Mouse (Mus musculus) midbrain, postnatal 0 days (tissue): ENCODE data around the gene Zfpm1. TPM values are rescaled to one million over a fixed set of nuclear protein-coding genes. Genes with fewer than 3 reads are reported as not detected.

Source experiments
- ATAC-seq: fragments of 200-750 bp; cut with Nextera tagmentation; 2 replicates; pipeline ENCODE4 v1.8.0; 2017; ENCODE audit warnings: moderate number of reproducible peaks, mild to moderate bottlenecking, moderate TSS enrichment, moderate library complexity; ENCODE audit not compliant: low FRiP score
- DNase-seq: peaks from one replicate; pipeline ENCODE4 v3.0.0-alpha.2; 2015; ENCODE audit warnings: low spot score
- H3K27ac ChIP-seq: fragments of 300-500 bp; sonication (generic); 2 replicates; pipeline ENCODE4 v1.5.1; 2014; ENCODE audit warnings: low read depth, mild to moderate bottlenecking, low read length, mixed read lengths
- H3K27me3 ChIP-seq: fragments of 300-500 bp; sonication (generic); 2 replicates; pipeline ENCODE4 v1.6.1; 2014; ENCODE audit warnings: low read length, control low read depth, mixed read lengths; ENCODE audit not compliant: insufficient read depth
- H3K36me3 ChIP-seq: fragments of 300-500 bp; sonication (generic); 2 replicates; pipeline ENCODE4 v1.6.1; 2014; ENCODE audit warnings: low read length, control low read depth, mixed read lengths; ENCODE audit not compliant: insufficient read depth
- H3K4me1 ChIP-seq: fragments of 300-500 bp; sonication (generic); 2 replicates; pipeline ENCODE4 v1.6.1; 2014; ENCODE audit warnings: mild to moderate bottlenecking, control low read depth, antibody characterized with exemption, low read length, mixed read lengths; ENCODE audit not compliant: insufficient read depth
- H3K4me2 ChIP-seq: fragments of 300-500 bp; sonication (generic); 2 replicates; pipeline ENCODE4 v1.6.1; 2014; ENCODE audit warnings: low read depth, mild to moderate bottlenecking, low read length, mixed read lengths; ENCODE audit not compliant: poor library complexity, severe bottlenecking
- H3K4me3 ChIP-seq: fragments of 300-500 bp; sonication (generic); 2 replicates; pipeline ENCODE4 v1.5.1; 2014; ENCODE audit warnings: low read depth, mild to moderate bottlenecking, low read length, moderate library complexity
- H3K9ac ChIP-seq: fragments of 300-500 bp; sonication (generic); replicated peaks from 2 replicates; pipeline ENCODE4 v1.6.1; 2014; ENCODE audit warnings: mild to moderate bottlenecking, low read length, moderate library complexity, mixed read lengths; ENCODE audit not compliant: poor library complexity, severe bottlenecking
- H3K9me3 ChIP-seq: fragments of 300-500 bp; sonication (generic); 2 replicates; pipeline ENCODE4 v1.6.1; 2016; ENCODE audit warnings: low read length, control low read depth
- CTCF ChIP-seq: IDR thresholded peaks from 2 replicates; pipeline ENCODE4 v1.5.1; 2016; ENCODE audit warnings: antibody characterized with exemption, mild to moderate bottlenecking
- WGBS: fragments of 180-500 bp; shearing (Covaris S2); extraction: QIAGEN DNeasy Blood & Tissue Kit; methylation state at CpG from one replicate; pipeline ENCODE4 v1.1.7; 2014; 5-methylcytosine and 5-hydroxymethylcytosine counted together
- polyA plus RNA-seq: library from polyadenylated mRNA; unstranded; fragments of >200 nt; fragmentation: Nextera tagmentation; extraction: Ambion mirVana; gene quantifications from 2 replicates; pipeline ENCODE4 v1.2.1, GENCODE M21; 2015
- total RNA-seq: library from RNA; depleted of rRNA; stranded (reverse); fragments of >200 nt; gene quantifications from 2 replicates; pipeline ENCODE4 v1.2.3, GENCODE M21; 2014

Zfpm1 gene
- total and polyA plus RNA-seq, 2 experiments from 2014 or later, result 1.2 to 28.6 TPM

DNA sequence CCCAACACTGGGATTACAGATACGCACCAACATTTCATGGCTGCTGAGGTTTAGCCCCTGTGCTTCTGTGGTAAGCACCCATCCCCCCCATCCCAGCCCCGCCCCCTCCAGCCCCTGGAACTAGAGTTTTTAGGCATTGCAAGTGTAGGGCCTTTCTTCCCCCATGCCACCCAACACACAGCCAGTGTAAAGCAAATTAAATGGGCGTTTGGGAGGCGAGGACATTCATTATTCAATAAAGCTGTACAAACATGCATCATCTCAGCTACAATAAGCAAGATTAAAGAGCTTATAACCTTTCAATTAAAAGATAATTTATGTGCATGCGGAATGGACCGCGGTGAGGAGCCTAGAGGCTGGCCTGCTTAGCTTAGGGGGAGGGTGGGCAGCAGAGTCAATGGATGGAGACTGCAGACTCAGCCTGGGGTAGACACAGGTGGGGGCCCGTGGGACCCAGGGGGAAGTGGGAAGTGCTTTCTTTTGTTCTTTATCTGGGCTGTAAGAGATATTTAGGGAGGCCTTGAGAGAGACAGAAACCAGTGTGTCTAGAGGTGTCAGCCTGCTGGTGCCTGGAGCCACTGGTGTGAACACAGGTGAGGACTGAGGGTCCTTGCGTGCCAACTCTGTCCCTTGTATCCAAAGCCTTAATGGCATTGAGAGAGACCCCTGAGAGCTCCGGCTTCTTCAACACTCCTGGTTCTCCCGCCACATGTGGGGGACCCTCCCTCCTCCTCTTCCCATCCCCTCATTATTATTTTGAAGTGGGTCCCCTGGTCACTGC, 68.6 kb downstream of the Zfpm1 start:
- Histone ChIP-seq H3K4me2 (no peak overlapping the region), H3K9me3 (no peaks in the 10 kb centered on the region), H3K9ac (no peak overlapping the region), H3K4me1 (0 out of 2 replicates have a peak, but pooled peaks cover 3% of the 10 kb centered on the region), H3K27ac (no peak overlapping the region), H3K27me3 (no peaks in the 10 kb centered on the region), H3K4me3 (no peak overlapping the region), H3K36me3 (no peaks in the 10 kb centered on the region)
- 22% methylated on average over 11 of the region's 11 CpGs for WGBS
- DNase-seq (no peak), ATAC-seq (no peak)
- TF ChIP-seq CTCF, result no peak

DNA sequence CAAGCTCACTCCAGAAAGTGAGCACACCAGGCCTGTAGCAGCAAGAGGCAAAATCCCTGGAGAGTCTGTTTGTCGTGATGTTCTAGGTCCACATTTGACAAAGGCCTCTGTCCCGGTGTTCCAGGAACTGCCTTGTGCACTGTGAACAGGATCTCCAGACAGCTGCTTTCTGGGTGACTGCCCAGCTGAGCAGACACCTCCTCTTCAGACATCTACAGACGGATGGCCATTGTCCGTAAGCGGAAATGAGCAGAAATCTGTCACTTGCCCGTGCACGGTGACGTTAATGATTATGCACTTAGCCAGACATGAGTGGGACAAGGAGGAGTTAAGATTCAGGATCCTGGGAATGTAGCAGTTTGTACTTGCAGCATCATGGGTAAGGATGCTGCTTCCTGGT, 72.2 kb downstream of the Zfpm1 start:
- no peak overlapping the region for H3K9ac ChIP-seq
- no peaks in the 10 kb centered on the region for H3K9me3 ChIP-seq
- no peak overlapping the region for H3K27ac ChIP-seq
- no peaks in the 10 kb centered on the region for H3K27me3 ChIP-seq
- 73% methylated on average over 8 of the region's 8 CpGs for WGBS
- no peak overlapping the region for H3K4me2 ChIP-seq
- TF ChIP-seq CTCF, result no peak
- no peaks in the 10 kb centered on the region for H3K4me1 ChIP-seq
- ATAC-seq, result no peak
- no peaks in the 10 kb centered on the region for H3K36me3 ChIP-seq
- no peak overlapping the region for H3K4me3 ChIP-seq
- DNase-seq, result no peak

DNA sequence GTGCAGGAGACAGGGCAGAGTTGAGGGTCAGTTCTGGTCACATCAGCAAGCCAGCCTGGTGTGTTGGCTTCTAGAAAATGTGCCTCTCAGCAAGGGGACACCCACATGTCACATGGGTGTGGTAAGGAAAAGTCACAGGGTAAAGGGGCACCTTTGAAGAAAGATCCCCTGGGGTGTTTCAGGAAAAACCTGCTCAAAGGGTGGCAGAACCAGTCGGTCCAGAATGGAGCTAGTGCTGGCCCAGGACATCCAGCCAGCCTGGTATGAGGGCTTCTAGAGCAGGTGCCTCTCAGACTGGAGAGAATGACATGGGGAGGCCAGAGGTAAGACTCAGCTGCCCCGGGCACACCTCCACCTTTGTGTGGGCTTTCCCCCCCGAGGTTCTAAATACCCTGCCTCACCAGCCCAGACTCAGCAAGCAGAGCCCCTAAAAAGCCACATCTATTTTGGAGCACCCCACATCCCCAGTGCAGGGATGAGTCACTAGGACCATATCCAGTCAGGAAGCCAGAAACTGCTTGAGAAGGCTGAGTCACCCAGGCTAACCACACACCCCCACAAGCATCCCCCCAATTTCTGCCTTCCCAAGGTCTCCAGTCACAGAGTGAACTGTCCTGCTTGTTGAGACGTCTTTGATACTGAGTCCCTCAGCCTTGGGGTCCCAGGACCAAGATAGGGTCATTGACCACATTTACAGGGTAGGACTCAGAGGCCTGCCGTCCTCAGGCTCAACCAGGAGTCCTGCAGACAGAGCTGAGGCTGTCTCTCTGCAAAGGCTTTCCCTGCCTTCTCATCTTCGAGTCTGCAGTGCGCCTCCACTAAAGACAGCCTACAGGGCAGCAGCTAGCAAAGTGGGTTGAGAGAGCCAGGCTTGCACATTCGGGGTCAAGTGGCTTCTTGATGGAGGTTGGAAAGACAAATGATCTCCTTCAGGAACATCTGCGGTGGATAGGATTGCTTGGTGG, 74.0 kb downstream of the Zfpm1 start:
- H3K27me3 ChIP-seq, result no peaks in the 10 kb centered on the region
- H3K9ac ChIP-seq, result no peak overlapping the region
- H3K4me3 ChIP-seq, result no peak overlapping the region
- DNase-seq, result no peak
- no peaks in the 10 kb centered on the region for H3K36me3 ChIP-seq
- no peaks in the 10 kb centered on the region for H3K9me3 ChIP-seq
- no peaks in the 10 kb centered on the region for H3K4me1 ChIP-seq
- WGBS, result 71% methylated on average over 9 of the region's 9 CpGs
- TF ChIP-seq CTCF, result no peak
- no peak overlapping the region for H3K27ac ChIP-seq
- ATAC-seq, result no peak
- no peak overlapping the region for H3K4me2 ChIP-seq

DNA sequence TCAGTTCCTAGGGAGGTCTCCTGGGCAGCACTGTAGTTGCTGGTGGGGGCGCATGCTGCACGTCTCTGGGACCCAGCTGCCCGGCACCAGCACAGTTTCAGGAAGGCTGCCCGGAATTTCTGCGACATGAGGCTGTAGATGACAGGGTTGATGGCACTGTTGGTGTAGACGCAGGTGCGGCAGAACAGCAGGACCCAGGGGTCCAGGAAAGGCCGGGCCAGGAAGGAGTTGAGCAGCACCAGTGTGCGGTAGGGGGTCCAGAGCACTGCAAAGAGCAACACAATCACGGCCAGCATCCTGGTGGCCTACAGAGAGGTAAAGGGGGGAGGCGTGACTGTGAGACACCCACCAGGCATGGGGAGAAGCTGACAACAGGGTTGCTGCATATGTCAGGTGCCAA, 75.3 kb downstream of the Zfpm1 start:
- WGBS, result 59% methylated on average over 11 of the region's 11 CpGs
- TF ChIP-seq CTCF, result no peak
- ATAC-seq, result no peak
- Histone ChIP-seq H3K9ac (no peak overlapping the region), H3K27ac (no peak overlapping the region), H3K27me3 (no peaks in the 10 kb centered on the region), H3K9me3 (no peaks in the 10 kb centered on the region), H3K4me1 (no peaks in the 10 kb centered on the region), H3K4me2 (no peak overlapping the region), H3K36me3 (no peaks in the 10 kb centered on the region), H3K4me3 (no peak overlapping the region)
- no peak for DNase-seq

- H3K4me1 ChIP-seq, result no peaks in the 10 kb centered on the region
- H3K27me3 ChIP-seq, result no peaks in the 10 kb centered on the region
- ATAC-seq (no peak), DNase-seq (no peak)
- H3K36me3 ChIP-seq, result no peaks in the 10 kb centered on the region
- no peaks in the 10 kb centered on the region for H3K9me3 ChIP-seq
- 91% methylated on average over 5 of the region's 5 CpGs for WGBS
- no peak overlapping the region for H3K4me3 ChIP-seq
- no peak overlapping the region for H3K27ac ChIP-seq
- H3K9ac ChIP-seq, result no peak overlapping the region
- H3K4me2 ChIP-seq, result no peak overlapping the region
- TF ChIP-seq CTCF, result no peak
These were observed 75.7 kb downstream of the Zfpm1 start for GRCm38 (mm10) chr8:122357641-122358040.
